Mouse (Mus musculus) CH12.LX (cell line): ENCODE measurements around the gene Klk8. TPM values are rescaled to one million over a fixed set of nuclear protein-coding genes. Genes with fewer than 3 reads are reported as not detected.

Experiments used
- DNase-seq: peaks from one replicate; pipeline ENCODE4 v3.0.0-alpha.2; 2013; ENCODE audit errors: extremely low read depth
- H3K27ac ChIP-seq: 2 replicates; pipeline ENCODE4 v1.5.1; 2012; ENCODE audit warnings: low read depth, mild to moderate bottlenecking, control low read depth, moderate library complexity; ENCODE audit not compliant: insufficient read depth
- H3K27me3 ChIP-seq: replicated peaks from 2 replicates; pipeline ENCODE3; 2012; ENCODE audit warnings: inconsistent platforms
- H3K36me3 ChIP-seq, 2 experiments: replicated peaks in 1 of 2; 2 replicates each; pipeline versions ENCODE3 to v1.6.1; 2012; ENCODE audit warnings: inconsistent platforms in 1 of 2, low read length in 1 of 2, mild to moderate bottlenecking in 1 of 2, mixed read lengths in 1 of 2, moderate library complexity in 1 of 2; ENCODE audit not compliant: control insufficient read depth in 1 of 2, insufficient read depth in 1 of 2
- H3K4me1 ChIP-seq, 2 experiments: 2 replicates each; pipeline ENCODE4 v1.6.1; 2012; ENCODE audit warnings: inconsistent platforms in 1 of 2, moderate library complexity in 1 of 2; ENCODE audit not compliant: insufficient read depth in 2 of 2, control insufficient read depth in 1 of 2
- H3K4me2 ChIP-seq: 2 replicates; pipeline ENCODE4 v1.6.1; 2012; ENCODE audit warnings: low read depth, mild to moderate bottlenecking, control low read depth; ENCODE audit not compliant: poor library complexity, insufficient read depth, severe bottlenecking
- H3K4me3 ChIP-seq, 3 experiments: fragments of 150-350 bp in 1 of 3; sonication (generic) in 1 of 3; replicated peaks in 1 of 3; 2 replicates each; pipeline versions ENCODE3 to v1.5.1; 2011 to 2012; ENCODE audit warnings: low read depth in 2 of 3, low read length in 2 of 3, mild to moderate bottlenecking in 2 of 3, moderate library complexity in 2 of 3, control low read depth in 1 of 3, improper control_type of control experiment in 1 of 3, inconsistent platforms in 1 of 3, mixed read lengths in 1 of 3; ENCODE audit not compliant: poor library complexity in 1 of 3
- H3K79me2 ChIP-seq: replicated peaks from 2 replicates; pipeline ENCODE4 v1.6.1; 2012; ENCODE audit warnings: mild to moderate bottlenecking, moderate library complexity; ENCODE audit not compliant: control insufficient read depth, poor library complexity, insufficient read depth, severe bottlenecking; ENCODE audit errors: extremely low read depth
- H3K9ac ChIP-seq: 2 replicates; pipeline ENCODE4 v1.6.1; 2012; ENCODE audit warnings: low read depth, mild to moderate bottlenecking, control low read depth, moderate library complexity; ENCODE audit not compliant: insufficient read depth
- H3K9me3 ChIP-seq: replicated peaks from 2 replicates; pipeline ENCODE3; 2012; ENCODE audit warnings: low read length, inconsistent platforms, mixed read lengths
- GABPA ChIP-seq: IDR thresholded peaks from 2 replicates; pipeline ENCODE4 v1.6.1; 2012; ENCODE audit warnings: low read depth, low read length, improper control_type of control experiment, inconsistent platforms; ENCODE audit not compliant: insufficient replicate concordance
- ZC3H11A ChIP-seq: IDR thresholded peaks from 2 replicates; pipeline ENCODE4 v1.6.1; 2012; ENCODE audit warnings: low read depth, mild to moderate bottlenecking, inconsistent platforms, low read length, improper control_type of control experiment
- dilution Hi-C: fragments of 300-500 bp; cut with MboI; formaldehyde crosslinking; loops from 2 replicates; pipeline ENCODE4 v1.14.3; 2020; ENCODE audit warnings: low sequenced_read_pairs; ENCODE audit not compliant: extremely low pct_unique_long_range_greater_than_20kb, extremely low pct_ligation_motif_present
- in situ Hi-C: fragments of 300-500 bp; cut with MboI; formaldehyde crosslinking; loops from 3 replicates; pipeline ENCODE4 v1.14.3; 2019; ENCODE audit warnings: low sequenced_read_pairs, low pct_ligation_motif_present, low pct_unique_long_range_greater_than_20kb, mixed read lengths
- polyA plus RNA-seq: library from polyadenylated mRNA; unstranded; fragments of >175 nt; gene quantifications from 2 replicates; pipeline ENCODE4 v1.2.1, GENCODE M21; 2012; ENCODE audit warnings: low read depth; ENCODE audit not compliant: insufficient read length
- total RNA-seq, 2 experiments: library from RNA; depleted of rRNA; stranded (reverse); fragments of 300-350 nt in 1 of 2; fragments of >200 nt in 1 of 2; gene quantifications; 2 replicates each; pipeline ENCODE4 v1.2.3; 2012 to 2014

Gene Klk8
- total and polyA plus RNA-seq, 3 experiments = 5.3 to 51.2 (median 5.5) TPM

DNA sequence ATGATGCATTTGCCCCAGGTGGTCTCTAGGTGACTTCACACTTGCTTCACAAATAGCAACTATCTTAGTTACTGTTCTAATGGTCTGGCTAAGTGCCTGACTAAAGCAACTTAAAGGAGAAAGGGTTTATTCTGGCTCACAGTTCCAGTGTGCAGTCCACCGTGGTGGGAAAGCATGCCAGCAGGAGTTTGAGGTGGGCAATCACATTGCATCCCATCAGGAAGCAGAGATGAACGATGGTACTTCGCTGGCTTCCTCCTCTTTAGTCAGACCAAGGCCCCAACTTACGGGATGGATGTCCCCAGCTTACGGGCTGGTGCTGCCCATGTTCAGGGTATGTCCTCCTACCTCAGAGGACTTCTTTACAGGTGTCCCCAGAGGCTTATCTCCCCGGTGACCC, 54.2 kb downstream of the Klk8 start:
- Histone ChIP-seq H3K4me3 (no peak overlapping the region), H3K79me2 (no peaks in the 10 kb centered on the region), H3K4me2 (no peak overlapping the region), H3K9me3 (no peaks in the 10 kb centered on the region), H3K36me3 (no peaks in the 10 kb centered on the region), H3K4me1 (no peaks in the 10 kb centered on the region), H3K27ac (no peak overlapping the region), H3K27me3 (peaks cover 52% of the 10 kb centered on the region), H3K9ac (no peak overlapping the region)
- dilution Hi-C loops (no loop called here), in situ Hi-C loops (no loop called here)
- no peak for DNase-seq
- TF ChIP-seq GABPA (no peak), ZC3H11A (no peak)

Other genes with a start within 250 kb of the Klk8 start
Only the 20 nearest of the 22 such genes appear.
- not detected in 2 replicates for gene Zfp819, start 190.4 kb upstream of the Klk8 start, total RNA-seq (2012; rRNA removed)
- not detected in 2 replicates for gene Zfp819, start 190.4 kb upstream of the Klk8 start, total RNA-seq (2014; rRNA removed)
- not detected in 2 replicates for gene Zfp819, start 190.4 kb upstream of the Klk8 start, polyA plus RNA-seq
- gene Ceacam18, start 162.9 kb upstream of the Klk8 start, total RNA-seq (2012; rRNA removed) = not detected in 2 replicates
- not detected in 2 replicates for gene Ceacam18, start 162.9 kb upstream of the Klk8 start, total RNA-seq (2014; rRNA removed)
- not detected in 2 replicates for gene Ceacam18, start 162.9 kb upstream of the Klk8 start, polyA plus RNA-seq
- gene Siglece, start 137.4 kb upstream of the Klk8 start, total RNA-seq (2012; rRNA removed) = not detected in 2 replicates
- gene Siglece, start 137.4 kb upstream of the Klk8 start, total RNA-seq (2014; rRNA removed) = 0.14 TPM in 1 of 2 replicates, not detected in the other
- gene Siglece, start 137.4 kb upstream of the Klk8 start, polyA plus RNA-seq = 0.14 and 0.23 TPM in 2 replicates
- gene Ctu1, start 125.6 kb upstream of the Klk8 start, total RNA-seq (2012; rRNA removed) = 6.9 and 7.8 TPM in 2 replicates
- 7.2 TPM in 2 replicates for gene Ctu1, start 125.6 kb upstream of the Klk8 start, total RNA-seq (2014; rRNA removed)
- 5.3 and 5.5 TPM in 2 replicates for gene Ctu1, start 125.6 kb upstream of the Klk8 start, polyA plus RNA-seq
- gene Klk14, start 107.2 kb upstream of the Klk8 start, total RNA-seq (2012; rRNA removed) = not detected in 2 replicates
- not detected in 2 replicates for gene Klk14, start 107.2 kb upstream of the Klk8 start, total RNA-seq (2014; rRNA removed)
- not detected in 2 replicates for gene Klk14, start 107.2 kb upstream of the Klk8 start, polyA plus RNA-seq
- gene Klk13, start 85.0 kb upstream of the Klk8 start, total RNA-seq (2012; rRNA removed) = not detected in 2 replicates
- gene Klk13, start 85.0 kb upstream of the Klk8 start, total RNA-seq (2014; rRNA removed) = not detected in 2 replicates
- not detected in 2 replicates for gene Klk13, start 85.0 kb upstream of the Klk8 start, polyA plus RNA-seq
- gene Klk12, start 28.7 kb upstream of the Klk8 start, total RNA-seq (2012; rRNA removed) = not detected in 2 replicates
- not detected in 2 replicates for gene Klk12, start 28.7 kb upstream of the Klk8 start, total RNA-seq (2014; rRNA removed)
- gene Klk12, start 28.7 kb upstream of the Klk8 start, polyA plus RNA-seq = not detected in 2 replicates
- not detected in 2 replicates for gene Klk11, start 23.0 kb upstream of the Klk8 start, total RNA-seq (2012; rRNA removed)
- gene Klk11, start 23.0 kb upstream of the Klk8 start, total RNA-seq (2014; rRNA removed) = not detected in 2 replicates
- gene Klk11, start 23.0 kb upstream of the Klk8 start, polyA plus RNA-seq = not detected in 2 replicates
- not detected in 2 replicates for gene Klk10, start 16.5 kb upstream of the Klk8 start, total RNA-seq (2012; rRNA removed)
- not detected in 2 replicates for gene Klk10, start 16.5 kb upstream of the Klk8 start, total RNA-seq (2014; rRNA removed)
- not detected in 2 replicates for gene Klk10, start 16.5 kb upstream of the Klk8 start, polyA plus RNA-seq
- gene Klk9, start 5.7 kb upstream of the Klk8 start, total RNA-seq (2012; rRNA removed) = 0.08 TPM in 1 of 2 replicates, not detected in the other
- gene Klk9, start 5.7 kb upstream of the Klk8 start, total RNA-seq (2014; rRNA removed) = not detected in 2 replicates
- gene Klk9, start 5.7 kb upstream of the Klk8 start, polyA plus RNA-seq = not detected in 2 replicates
- not detected in 2 replicates for gene Klk7, start 13.7 kb downstream of the Klk8 start, total RNA-seq (2012; rRNA removed)
- not detected in 2 replicates for gene Klk7, start 13.7 kb downstream of the Klk8 start, total RNA-seq (2014; rRNA removed)
- gene Klk7, start 13.7 kb downstream of the Klk8 start, polyA plus RNA-seq = not detected in 2 replicates
- gene Klk6, start 26.9 kb downstream of the Klk8 start, total RNA-seq (2012; rRNA removed) = not detected in 2 replicates
- not detected in 2 replicates for gene Klk6, start 26.9 kb downstream of the Klk8 start, total RNA-seq (2014; rRNA removed)
- gene Klk6, start 26.9 kb downstream of the Klk8 start, polyA plus RNA-seq = not detected in 2 replicates
- gene Klk5, start 44.4 kb downstream of the Klk8 start, total RNA-seq (2012; rRNA removed) = not detected in 2 replicates
- not detected in 2 replicates for gene Klk5, start 44.4 kb downstream of the Klk8 start, total RNA-seq (2014; rRNA removed)
- gene Klk5, start 44.4 kb downstream of the Klk8 start, polyA plus RNA-seq = not detected in 2 replicates
- not detected in 2 replicates for gene Klk4, start 83.6 kb downstream of the Klk8 start, total RNA-seq (2012; rRNA removed)
- gene Klk4, start 83.6 kb downstream of the Klk8 start, total RNA-seq (2014; rRNA removed) = not detected in 2 replicates
- 0.26 TPM in 1 of 2 replicates, not detected in the other for gene Klk4, start 83.6 kb downstream of the Klk8 start, polyA plus RNA-seq
- not detected in 2 replicates for gene Klk15, start 136.2 kb downstream of the Klk8 start, total RNA-seq (2012; rRNA removed)
- gene Klk15, start 136.2 kb downstream of the Klk8 start, total RNA-seq (2014; rRNA removed) = not detected in 2 replicates
- gene Klk15, start 136.2 kb downstream of the Klk8 start, polyA plus RNA-seq = not detected in 2 replicates
- gene Klk1b8, start 153.1 kb downstream of the Klk8 start, total RNA-seq (2012; rRNA removed) = not detected in 2 replicates
- not detected in 2 replicates for gene Klk1b8, start 153.1 kb downstream of the Klk8 start, total RNA-seq (2014; rRNA removed)
- gene Klk1b8, start 153.1 kb downstream of the Klk8 start, polyA plus RNA-seq = not detected in 2 replicates
- gene Klk1b1, start 169.2 kb downstream of the Klk8 start, total RNA-seq (2012; rRNA removed) = not detected in 2 replicates
- not detected in 2 replicates for gene Klk1b1, start 169.2 kb downstream of the Klk8 start, total RNA-seq (2014; rRNA removed)
- gene Klk1b1, start 169.2 kb downstream of the Klk8 start, polyA plus RNA-seq = not detected in 2 replicates
- not detected in 2 replicates for gene Klk1b9, start 178.5 kb downstream of the Klk8 start, total RNA-seq (2012; rRNA removed)
- gene Klk1b9, start 178.5 kb downstream of the Klk8 start, total RNA-seq (2014; rRNA removed) = not detected in 2 replicates
- gene Klk1b9, start 178.5 kb downstream of the Klk8 start, polyA plus RNA-seq = not detected in 2 replicates
- not detected in 2 replicates for gene Klk1b11, start 198.3 kb downstream of the Klk8 start, total RNA-seq (2012; rRNA removed)
- not detected in 2 replicates for gene Klk1b11, start 198.3 kb downstream of the Klk8 start, total RNA-seq (2014; rRNA removed)
- not detected in 2 replicates for gene Klk1b11, start 198.3 kb downstream of the Klk8 start, polyA plus RNA-seq
- gene Klk1b26, start 214.6 kb downstream of the Klk8 start, total RNA-seq (2012; rRNA removed) = not detected in 2 replicates
- not detected in 2 replicates for gene Klk1b26, start 214.6 kb downstream of the Klk8 start, total RNA-seq (2014; rRNA removed)
- not detected in 2 replicates for gene Klk1b26, start 214.6 kb downstream of the Klk8 start, polyA plus RNA-seq